Mouse (Mus musculus): ENCODE measurements around the gene Ccr1.

Gene Ccr1

GRCm38 (mm10) chr9:123926041-123926440 is 42.5 kb downstream of the Ccr1 start:
- peak; percentile 76 for DNase-seq (ENCODE audit: low spot score)

DNA sequence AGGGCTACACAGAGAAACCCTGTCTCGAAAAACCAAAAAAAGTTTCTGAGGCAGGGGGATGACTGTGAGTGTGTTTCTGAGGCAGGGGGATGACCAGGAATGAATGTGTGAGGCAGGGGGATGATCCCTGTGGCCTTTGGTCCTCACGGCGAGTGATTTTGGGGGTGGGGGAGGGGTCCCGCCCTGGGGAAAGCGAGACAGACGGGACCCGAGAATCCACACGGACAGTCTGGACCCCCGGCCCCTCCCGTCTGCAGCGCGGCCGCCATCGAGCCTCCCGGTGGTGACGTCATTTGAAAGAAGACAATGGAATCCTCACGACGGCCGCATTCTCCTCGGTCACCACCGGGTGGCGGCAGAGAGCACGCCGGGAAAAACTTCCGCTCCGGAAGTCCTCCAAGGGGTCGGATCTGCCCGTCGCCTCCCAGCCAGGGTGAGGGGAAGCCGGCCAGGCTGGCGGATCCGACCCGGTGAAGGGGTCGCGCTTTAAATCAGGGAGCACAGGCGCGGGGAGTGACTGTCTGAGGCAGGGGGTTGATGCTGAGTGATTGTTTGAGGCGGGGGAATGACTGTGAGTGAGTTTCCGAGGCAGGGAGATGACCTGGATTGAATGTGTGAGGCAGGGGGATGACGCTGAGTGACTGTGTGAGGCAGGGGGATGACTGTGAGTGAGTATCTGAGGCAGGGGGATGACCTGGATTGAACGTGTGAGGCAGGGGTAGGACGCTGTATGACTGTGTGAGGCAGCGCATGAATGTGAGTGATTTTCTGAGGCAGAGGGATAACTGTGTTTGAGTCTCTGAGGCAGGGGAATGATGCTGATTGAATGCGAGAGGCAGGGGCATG is 43.2 kb downstream of the Ccr1 start:
- DNase-seq (ENCODE audit: low spot score), result peak; percentile 84

DNA sequence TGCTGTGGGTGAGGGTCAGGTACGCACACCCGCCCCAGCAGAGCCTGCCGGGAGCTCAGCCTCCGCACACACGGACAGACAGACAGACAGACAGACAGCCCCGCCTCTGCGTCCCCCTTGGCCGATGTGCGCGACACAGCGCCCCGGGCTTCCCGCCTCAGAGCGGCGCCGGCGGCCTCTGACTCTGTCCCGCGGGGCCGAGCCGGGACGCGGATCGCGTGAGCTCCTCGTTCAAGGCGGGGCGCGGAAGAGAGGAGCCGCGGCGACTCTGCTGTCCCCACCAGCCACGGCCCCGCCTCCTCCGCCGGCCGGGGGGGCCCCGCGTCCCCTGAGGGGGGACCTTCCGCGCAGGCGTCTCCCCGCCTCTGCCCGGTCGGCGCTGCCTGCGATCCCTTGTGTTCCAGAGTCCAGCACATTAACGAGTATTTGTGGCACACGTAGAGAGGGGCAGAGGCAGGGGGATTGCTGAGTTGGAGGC is 43.9 kb downstream of the Ccr1 start:
- DNase-seq (ENCODE audit: low spot score), result peak; percentile 90

GRCm38 (mm10) chr9:123924035-123924434 is 44.5 kb downstream of the Ccr1 start:
- DNase-seq (ENCODE audit: low spot score), result peak; percentile 76

DNA sequence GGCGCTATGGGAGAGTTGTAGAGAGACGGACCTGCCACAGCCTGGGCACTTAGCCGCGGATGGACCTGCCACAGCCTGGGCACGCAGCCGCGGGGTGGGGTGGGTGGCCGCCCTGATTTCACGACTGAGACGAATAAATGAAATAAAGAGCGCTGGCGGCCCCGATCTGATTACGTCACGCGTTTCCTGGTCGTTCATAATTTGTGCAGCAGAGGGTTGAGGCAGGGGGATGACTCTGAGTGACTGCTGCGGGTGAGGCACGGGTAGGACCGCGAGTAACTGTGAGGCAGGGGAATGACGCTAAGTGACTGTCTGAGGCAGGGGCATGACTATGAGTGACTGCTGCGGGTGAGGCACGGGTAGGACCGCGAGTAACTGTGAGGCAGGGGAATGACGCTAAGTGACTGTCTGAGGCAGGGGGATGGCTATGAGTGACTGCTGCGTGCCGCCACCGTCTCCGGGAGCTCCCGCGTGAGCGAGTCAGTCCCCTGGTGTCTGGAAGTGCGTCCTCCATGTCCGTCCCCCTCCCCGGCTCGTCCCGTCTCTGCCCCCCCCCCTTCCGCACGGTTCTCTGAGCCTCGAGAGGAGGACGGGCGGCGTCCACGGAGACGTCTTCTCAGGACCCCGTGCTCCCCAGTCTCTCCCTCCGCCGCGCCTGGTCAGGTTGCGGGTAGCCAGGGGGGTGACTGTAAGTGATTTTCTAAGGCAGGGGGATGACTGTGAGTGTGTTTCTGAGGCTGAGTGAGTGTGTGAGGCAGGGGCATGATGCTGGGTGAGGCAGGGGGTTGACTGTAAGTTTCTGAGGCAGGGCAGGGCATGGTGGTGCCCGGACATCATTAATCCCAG is 45.1 kb downstream of the Ccr1 start:
- peak; percentile 30 for DNase-seq (ENCODE audit: low spot score)
